Mouse (Mus musculus): ENCODE measurements around the gene Sdhd.

GRCm38 (mm10) chr9:50548936-50549335 is 54.7 kb downstream of the Sdhd start:
- no peak for TF ChIP-seq POLR2A (IDR thresholded peaks at IDR 0.05; ENCODE audit: borderline replicate concordance, low read depth, low read length)
- no peak for TF ChIP-seq CTCF (IDR thresholded peaks at IDR 0.05; ENCODE audit: low read depth, low read length)
